Mouse (Mus musculus) hindbrain, embryonic 13.5 days (tissue): Measurements from ENCODE around the gene Atp8a1. TPM values are rescaled to one million over a fixed set of nuclear protein-coding genes. Genes with fewer than 3 reads are reported as not detected.
"Not testable (repeated sequence)": the region's sequence is repeated elsewhere in the genome, so short reads cannot be mapped to it uniquely, and the experiment has no call there.

ENCODE experiments used
- ATAC-seq: fragments of 200-750 bp; cut with Nextera tagmentation; 2 replicates; pipeline ENCODE4 v1.8.0; 2017; ENCODE audit warnings: moderate TSS enrichment; ENCODE audit not compliant: low FRiP score
- H3K27ac ChIP-seq: fragments of 300-500 bp; sonication (generic); 2 replicates; pipeline ENCODE4 v1.5.1; 2015; ENCODE audit warnings: inconsistent platforms, mild to moderate bottlenecking, moderate library complexity
- H3K27me3 ChIP-seq: fragments of 300-500 bp; sonication (generic); 2 replicates; pipeline ENCODE4 v1.6.1; 2015; ENCODE audit warnings: mild to moderate bottlenecking, inconsistent platforms
- H3K36me3 ChIP-seq: fragments of 300-500 bp; sonication (generic); 2 replicates; pipeline ENCODE4 v1.6.1; 2015; ENCODE audit warnings: mild to moderate bottlenecking, inconsistent platforms
- H3K4me1 ChIP-seq: fragments of 300-500 bp; sonication (generic); replicated peaks from 2 replicates; pipeline ENCODE4 v1.6.1; 2015; ENCODE audit warnings: inconsistent platforms
- H3K4me2 ChIP-seq: fragments of 300-500 bp; sonication (generic); 2 replicates; pipeline ENCODE4 v1.6.1; 2015; ENCODE audit warnings: inconsistent platforms, mild to moderate bottlenecking, moderate library complexity
- H3K4me3 ChIP-seq: fragments of 300-500 bp; sonication (generic); 2 replicates; pipeline ENCODE4 v1.5.1; 2015; ENCODE audit warnings: mild to moderate bottlenecking, inconsistent platforms
- H3K9ac ChIP-seq: fragments of 300-500 bp; sonication (generic); 2 replicates; pipeline ENCODE4 v1.6.1; 2015; ENCODE audit warnings: mild to moderate bottlenecking, inconsistent platforms
- H3K9me3 ChIP-seq: fragments of 300-500 bp; sonication (generic); 2 replicates; pipeline ENCODE4 v1.6.1; 2016; ENCODE audit warnings: inconsistent platforms
- WGBS: fragments of 180-500 bp; shearing (Covaris S2); methylation state at CpG from one replicate; pipeline ENCODE4 v1.1.7; 2015; 5-methylcytosine and 5-hydroxymethylcytosine counted together
- polyA plus RNA-seq: library from polyadenylated mRNA; unstranded; fragments of >200 nt; fragmentation: Nextera tagmentation; extraction: Ambion mirVana; gene quantifications from 2 replicates; pipeline ENCODE4 v1.2.1, GENCODE M21; 2015

Atp8a1 gene
- polyA plus RNA-seq, 1 experiment from 2014 or later = 43.8 TPM

DNA sequence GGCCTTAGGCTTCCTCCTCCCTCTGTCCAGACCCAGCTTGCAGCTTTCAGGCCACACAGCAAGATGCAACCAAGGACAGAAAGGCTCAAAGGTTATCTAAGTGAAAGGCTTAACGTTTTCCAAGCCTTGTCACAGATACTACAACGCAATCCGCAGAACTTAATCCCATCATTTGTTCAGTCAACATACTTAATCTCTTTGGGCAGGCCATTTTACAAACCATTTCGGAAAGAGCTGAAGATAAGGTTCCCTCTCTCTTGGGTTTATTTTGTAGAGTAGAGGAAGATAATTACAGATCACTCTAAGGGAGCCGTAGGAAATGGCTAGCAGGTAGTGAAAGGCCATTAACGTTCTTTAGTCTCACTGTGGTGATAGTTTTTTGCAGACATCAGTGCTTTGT, 24.6 kb downstream of the Atp8a1 start:
- H3K4me3 ChIP-seq = no peak overlapping the region
- H3K27me3 ChIP-seq = no peaks in the 10 kb centered on the region
- 82% methylated on average over 6 of the region's 6 CpGs for WGBS
- no peaks in the 10 kb centered on the region for H3K9me3 ChIP-seq
- H3K4me1 ChIP-seq = peaks cover 11% of the 10 kb centered on the region; the same call in 1 of the 2 replicates
- H3K9ac ChIP-seq = no peak overlapping the region
- H3K36me3 ChIP-seq = no peaks in the 10 kb centered on the region
- no peak overlapping the region for H3K4me2 ChIP-seq
- H3K27ac ChIP-seq = no peak overlapping the region
- no peak for ATAC-seq

DNA sequence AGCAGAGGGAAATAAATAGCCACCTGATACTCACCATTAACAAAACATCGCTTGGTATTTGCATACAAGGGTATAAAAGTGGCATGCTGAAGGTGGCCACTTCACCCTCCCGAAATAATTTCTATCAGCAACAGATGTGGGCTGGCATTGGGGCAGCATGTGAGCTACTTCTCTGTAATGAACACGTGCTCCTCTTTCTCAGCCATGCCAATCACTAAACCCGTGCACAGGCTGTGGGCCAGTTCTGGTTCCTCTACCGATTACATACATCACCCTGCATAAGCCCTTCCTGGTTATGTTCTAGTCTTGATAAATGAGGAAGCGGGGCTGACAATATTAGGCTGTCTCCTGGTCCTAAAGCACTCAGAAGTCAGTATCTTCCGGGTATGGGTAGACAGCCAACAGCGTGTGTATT, 25.2 kb downstream of the Atp8a1 start:
- Histone ChIP-seq H3K27me3 (no peaks in the 10 kb centered on the region), H3K27ac (no peak overlapping the region), H3K36me3 (no peaks in the 10 kb centered on the region), H3K9me3 (no peaks in the 10 kb centered on the region), H3K9ac (no peak overlapping the region), H3K4me3 (no peak overlapping the region), H3K4me2 (no peak overlapping the region), H3K4me1 (peaks cover 11% of the 10 kb centered on the region; the same call in 1 of the 2 replicates)
- no peak for ATAC-seq
- WGBS = 91% methylated on average over 8 of the region's 8 CpGs

DNA sequence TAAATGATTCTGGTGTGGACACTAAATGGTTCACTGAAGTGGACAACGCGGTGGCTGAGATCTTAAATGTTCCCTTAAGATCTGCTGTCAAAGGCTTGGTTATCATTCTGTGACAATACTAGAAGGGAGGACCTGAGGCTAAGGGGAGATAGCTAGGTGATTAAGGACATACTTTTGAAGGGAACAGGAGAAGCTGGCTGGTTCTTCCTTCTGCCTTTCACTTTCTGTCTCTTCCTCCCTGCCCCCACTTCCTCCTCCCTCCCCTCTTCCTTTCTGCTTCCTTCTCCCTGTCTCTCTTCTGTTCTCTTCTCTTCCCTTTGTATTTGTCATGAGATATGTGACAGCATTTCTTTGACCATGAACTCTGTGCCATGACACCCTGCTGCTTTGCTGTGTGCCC, 26.0 kb downstream of the Atp8a1 start:
- no peaks in the 10 kb centered on the region for H3K36me3 ChIP-seq
- no peaks in the 10 kb centered on the region for H3K9me3 ChIP-seq
- H3K4me1 ChIP-seq = peaks cover 7% of the 10 kb centered on the region; the same call in 1 of the 2 replicates
- H3K27ac ChIP-seq = no peak overlapping the region
- no peak for ATAC-seq
- H3K4me2 ChIP-seq = no peak overlapping the region
- no peak overlapping the region for H3K9ac ChIP-seq
- no peak overlapping the region for H3K4me3 ChIP-seq
- H3K27me3 ChIP-seq = no peaks in the 10 kb centered on the region
- WGBS = 86% methylated on average over 2 of the region's 2 CpGs

DNA sequence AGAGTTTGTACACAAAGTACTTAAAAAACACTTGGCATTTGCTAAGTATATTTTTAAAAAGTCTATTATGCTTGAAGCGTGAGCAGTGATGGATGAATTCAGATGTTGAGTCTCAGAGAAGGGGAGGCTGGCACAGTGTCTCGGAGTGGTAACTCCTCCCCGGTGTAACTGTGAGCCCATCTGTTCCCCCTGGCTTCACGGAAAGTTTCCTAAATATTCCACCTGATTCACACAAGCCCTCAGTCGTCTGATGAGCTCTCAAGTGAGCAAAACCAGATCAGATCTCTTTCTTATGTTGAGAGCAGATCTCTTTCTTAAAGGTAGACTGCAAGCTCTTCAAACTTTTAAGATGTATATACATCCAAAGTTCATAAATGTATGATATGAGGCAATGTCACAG, 27.8 kb downstream of the Atp8a1 start:
- WGBS = 84% methylated on average over 5 of the region's 5 CpGs
- no peak overlapping the region for H3K4me2 ChIP-seq
- H3K27ac ChIP-seq = no peak overlapping the region
- H3K9me3 ChIP-seq = no peaks in the 10 kb centered on the region
- H3K4me3 ChIP-seq = no peak overlapping the region
- H3K27me3 ChIP-seq = no peaks in the 10 kb centered on the region
- H3K9ac ChIP-seq = no peak overlapping the region
- ATAC-seq = no peak
- no peaks in the 10 kb centered on the region for H3K36me3 ChIP-seq
- H3K4me1 ChIP-seq = peaks cover 12% of the 10 kb centered on the region; the same call in 1 of the 2 replicates

DNA sequence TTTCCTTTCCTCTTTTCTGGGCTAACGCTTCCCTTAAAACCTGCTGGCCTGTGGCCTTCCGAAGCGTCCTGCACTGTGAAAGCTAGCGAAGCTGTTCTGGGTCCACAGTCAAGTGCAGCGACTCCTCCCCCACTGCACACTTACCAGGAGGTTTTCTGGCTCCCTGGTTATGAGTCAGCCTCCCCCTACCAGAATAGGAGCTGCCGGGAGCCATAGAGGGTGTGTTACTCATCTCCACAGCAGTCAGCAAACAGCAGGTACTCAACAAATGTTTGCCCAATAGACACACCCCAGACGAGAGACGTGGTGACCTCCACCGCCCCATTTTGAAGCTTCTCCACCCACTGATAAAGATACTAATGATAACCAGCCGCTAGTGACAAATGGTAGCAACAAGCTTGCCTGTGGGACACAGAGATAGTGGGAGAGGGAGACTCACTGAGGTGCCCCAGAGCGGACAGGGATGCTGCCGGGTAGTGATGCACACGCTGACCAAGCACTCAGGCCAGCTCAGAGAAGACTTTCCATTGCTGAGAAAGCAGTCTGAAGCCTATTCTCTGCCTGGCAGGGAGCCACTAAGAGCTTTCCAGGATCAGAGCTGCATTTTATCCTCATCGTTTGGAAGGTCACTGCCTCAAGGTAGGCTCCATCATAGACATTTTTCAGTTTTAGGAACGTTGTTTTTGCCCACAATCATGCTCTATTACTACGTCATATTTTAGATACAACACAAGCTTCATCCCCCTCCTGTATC, 31.5 kb downstream of the Atp8a1 start:
- 0 out of 2 replicates have a peak, but pooled peaks cover 6% of the 10 kb centered on the region for H3K4me1 ChIP-seq
- H3K4me3 ChIP-seq = no peak overlapping the region
- no peak; the same call in 1 of the 2 replicates for ATAC-seq
- H3K9ac ChIP-seq = no peak overlapping the region
- 73% methylated on average over 16 of the region's 16 CpGs for WGBS
- no peak overlapping the region for H3K4me2 ChIP-seq
- H3K36me3 ChIP-seq = peaks cover 2% of the 10 kb centered on the region
- no peaks in the 10 kb centered on the region for H3K27me3 ChIP-seq
- H3K27ac ChIP-seq = no peak overlapping the region
- no peaks in the 10 kb centered on the region for H3K9me3 ChIP-seq

DNA sequence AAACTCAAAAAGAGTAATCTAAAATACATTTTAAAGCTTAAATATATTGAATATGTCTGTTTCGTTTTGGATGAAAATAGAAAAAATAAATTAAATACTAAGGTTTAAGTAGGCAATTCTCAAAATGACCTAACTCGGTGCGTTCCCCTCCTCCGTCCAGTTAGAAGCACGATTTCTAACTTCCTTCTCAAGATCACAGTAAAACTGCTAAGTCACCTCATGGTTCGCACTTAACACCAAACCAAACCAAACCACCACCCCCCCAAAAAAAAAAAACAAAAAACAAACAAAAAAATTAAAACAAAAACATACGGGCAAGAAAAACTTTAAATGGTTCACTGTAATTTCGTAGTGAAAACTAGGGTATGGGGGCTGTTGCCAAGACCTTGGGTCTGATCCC, 32.2 kb downstream of the Atp8a1 start:
- not testable (repeated sequence) for H3K27ac ChIP-seq, ATAC-seq, H3K4me1 ChIP-seq, H3K36me3 ChIP-seq, H3K27me3 ChIP-seq, H3K4me2 ChIP-seq, H3K4me3 ChIP-seq, H3K9ac ChIP-seq, H3K9me3 ChIP-seq
- WGBS = 84% methylated on average over 8 of the region's 8 CpGs

DNA sequence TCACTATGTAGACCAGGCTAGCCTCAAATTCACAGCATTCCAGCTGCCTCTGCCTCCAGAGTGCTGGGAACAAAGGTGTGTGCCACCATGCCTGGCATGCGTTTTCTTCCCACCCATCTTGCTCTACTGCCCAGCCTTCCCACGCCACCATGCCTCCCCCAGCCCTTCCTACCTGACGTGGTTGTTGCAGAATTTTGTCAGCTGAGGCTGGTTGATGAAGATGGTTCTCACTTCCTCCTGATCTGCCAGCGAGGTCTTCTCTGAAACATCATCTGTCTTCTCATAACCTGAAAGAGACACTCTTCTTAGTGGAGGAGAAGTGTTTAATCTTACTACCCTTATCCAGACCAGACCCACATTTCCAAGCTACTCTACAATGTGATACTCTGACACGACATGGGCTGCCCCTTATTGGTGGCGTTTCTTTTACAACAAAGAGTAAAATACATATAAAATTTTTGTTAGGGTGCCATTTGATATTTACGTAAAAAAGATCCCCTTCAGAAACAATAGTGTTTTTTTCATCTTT, 32.7 kb downstream of the Atp8a1 start:
- no peak overlapping the region for H3K4me2 ChIP-seq
- WGBS = 91% methylated on average over 7 of the region's 7 CpGs
- H3K9me3 ChIP-seq = no peaks in the 10 kb centered on the region

DNA sequence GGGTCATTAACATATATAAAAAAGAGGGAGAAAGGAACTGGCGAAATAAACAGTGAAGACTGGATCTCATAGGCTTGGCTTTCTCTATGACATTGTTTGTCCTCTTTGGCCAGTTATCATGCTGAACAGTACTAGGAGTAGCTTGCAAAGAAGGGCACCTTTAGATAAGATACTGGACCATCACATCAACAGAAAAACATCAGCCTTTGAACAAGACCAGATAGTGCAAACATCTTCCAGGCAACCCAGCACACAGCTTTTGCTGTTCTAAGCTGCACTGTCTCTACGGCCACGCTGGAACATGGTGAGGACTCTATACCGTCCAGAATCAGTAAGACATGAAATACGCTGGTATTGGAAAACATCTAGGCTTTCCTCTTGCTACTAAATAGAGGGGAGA, 33.9 kb downstream of the Atp8a1 start:
- Histone ChIP-seq H3K9ac (no peak overlapping the region), H3K9me3 (no peaks in the 10 kb centered on the region), H3K27me3 (no peaks in the 10 kb centered on the region), H3K4me3 (no peak overlapping the region), H3K4me1 (0 out of 2 replicates have a peak, but pooled peaks cover 6% of the 10 kb centered on the region), H3K27ac (no peak overlapping the region), H3K36me3 (peaks cover 8% of the 10 kb centered on the region), H3K4me2 (no peak overlapping the region)
- WGBS = 95% methylated on average over 5 of the region's 5 CpGs
- ATAC-seq = no peak

More for the DNA sequence above, 32.7 kb downstream of the Atp8a1 start:
- Histone ChIP-seq H3K9ac (no peak overlapping the region), H3K27ac (no peak overlapping the region), H3K36me3 (peaks cover 8% of the 10 kb centered on the region), H3K27me3 (no peaks in the 10 kb centered on the region), H3K4me1 (0 out of 2 replicates have a peak, but pooled peaks cover 6% of the 10 kb centered on the region), H3K4me3 (no peak overlapping the region)
- no peak for ATAC-seq

DNA sequence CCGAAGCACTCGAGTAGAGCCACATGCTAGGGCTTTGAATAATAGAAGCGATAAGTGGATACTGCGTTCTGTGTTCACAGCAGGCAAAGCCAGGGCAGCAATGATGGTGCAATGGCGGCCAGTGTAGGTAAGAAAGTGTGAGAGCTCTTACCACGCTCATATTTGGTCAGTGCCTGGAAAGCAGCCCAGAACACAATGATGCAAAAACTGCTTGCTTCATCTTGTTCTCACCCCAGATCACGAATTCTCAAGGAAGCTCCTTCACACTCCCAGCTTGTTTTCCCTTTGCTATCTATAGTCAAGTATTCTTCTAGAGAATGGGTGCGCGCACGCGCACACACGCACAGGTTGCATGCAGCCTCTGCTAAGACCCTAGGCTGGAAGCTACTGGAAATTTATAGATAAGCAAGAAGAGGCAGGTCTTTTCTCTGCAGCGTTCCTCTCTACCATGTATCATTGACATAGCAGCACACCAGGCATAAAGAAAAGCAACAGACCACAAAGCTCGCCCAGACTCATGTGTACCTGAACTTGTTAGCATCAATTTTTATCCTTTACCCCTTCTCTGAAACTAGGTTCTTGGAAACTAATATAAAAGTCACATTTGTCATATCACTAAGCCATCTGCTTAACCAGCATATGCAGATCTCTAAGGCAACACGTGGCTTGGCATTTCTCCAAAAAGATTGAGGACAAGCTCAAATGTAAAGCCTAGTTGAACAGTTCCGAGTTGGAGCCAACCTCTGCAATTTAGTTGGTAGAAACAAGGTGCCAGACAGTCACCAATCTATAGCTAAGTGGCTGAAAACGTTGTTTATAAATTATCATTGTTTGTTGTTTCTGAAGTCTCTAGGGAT, 44.8 kb downstream of the Atp8a1 start:
- ATAC-seq = no peak
- peaks cover 27% of the 10 kb centered on the region for H3K36me3 ChIP-seq
- H3K4me3 ChIP-seq = no peak overlapping the region
- no peak overlapping the region for H3K9ac ChIP-seq
- H3K4me1 ChIP-seq = peaks cover 11% of the 10 kb centered on the region; the same call in 1 of the 2 replicates
- 92% methylated on average over 17 of the region's 17 CpGs for whole genome bisulfite sequencing
- no peaks in the 10 kb centered on the region for H3K9me3 ChIP-seq
- H3K4me2 ChIP-seq = no peak overlapping the region
- H3K27ac ChIP-seq = no peak overlapping the region
- no peaks in the 10 kb centered on the region for H3K27me3 ChIP-seq

DNA sequence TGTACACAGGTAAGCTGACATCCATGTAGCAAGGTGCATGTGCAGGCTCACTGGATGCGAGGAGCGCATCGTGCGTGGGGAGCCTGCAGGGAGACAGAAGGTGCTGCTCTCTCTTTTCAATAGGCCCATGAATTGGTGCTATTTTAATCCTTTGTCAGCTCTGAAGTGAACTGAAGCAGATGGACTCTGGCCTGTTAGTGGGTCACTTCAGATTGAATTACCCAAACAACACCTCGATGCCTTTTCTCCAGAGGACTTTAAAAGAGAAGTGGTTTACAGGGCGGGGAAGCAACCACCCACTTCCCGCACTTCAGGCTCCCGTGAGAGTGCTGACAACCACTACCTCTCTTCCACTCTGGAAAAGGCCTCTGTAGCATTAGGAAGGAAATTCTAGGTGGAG, 46.4 kb downstream of the Atp8a1 start:
- 74% methylated on average over 8 of the region's 8 CpGs for WGBS
- peaks cover 18% of the 10 kb centered on the region; the same call in 1 of the 2 replicates for H3K4me1 ChIP-seq
- H3K36me3 ChIP-seq = peaks cover 19% of the 10 kb centered on the region
- H3K9ac ChIP-seq = no peak overlapping the region
- no peak overlapping the region for H3K27ac ChIP-seq
- no peaks in the 10 kb centered on the region for H3K27me3 ChIP-seq
- no peak for ATAC-seq
- H3K4me3 ChIP-seq = no peak overlapping the region
- H3K4me2 ChIP-seq = no peak overlapping the region
- no peaks in the 10 kb centered on the region for H3K9me3 ChIP-seq

DNA sequence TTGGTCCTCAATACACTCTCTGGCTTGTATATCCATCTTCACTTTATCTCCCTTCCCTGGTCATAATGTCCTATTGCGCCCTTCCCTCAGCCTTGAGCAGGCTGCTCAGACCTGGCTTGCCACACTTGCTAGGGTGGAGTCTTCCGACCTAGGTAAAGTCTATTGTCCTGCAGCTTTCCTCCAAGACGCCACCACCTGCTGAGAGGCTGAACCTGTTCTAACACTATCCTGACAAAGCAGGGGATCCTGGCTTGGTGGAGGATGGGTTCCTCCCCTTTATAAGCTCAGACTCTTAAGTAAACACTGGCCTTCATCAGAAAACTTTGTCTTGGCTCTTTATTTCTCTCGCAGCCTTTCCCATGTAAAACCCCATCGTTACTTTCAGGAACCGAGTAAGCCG, 47.4 kb downstream of the Atp8a1 start:
- no peak overlapping the region for H3K4me2 ChIP-seq
- H3K9ac ChIP-seq = no peak overlapping the region
- no peaks in the 10 kb centered on the region for H3K27me3 ChIP-seq
- peaks cover 11% of the 10 kb centered on the region for H3K36me3 ChIP-seq
- no peak overlapping the region for H3K27ac ChIP-seq
- no peaks in the 10 kb centered on the region for H3K9me3 ChIP-seq
- ATAC-seq = no peak
- WGBS = 86% methylated on average over 7 of the region's 7 CpGs
- H3K4me3 ChIP-seq = no peak overlapping the region
- peaks cover 18% of the 10 kb centered on the region; the same call in 1 of the 2 replicates for H3K4me1 ChIP-seq

DNA sequence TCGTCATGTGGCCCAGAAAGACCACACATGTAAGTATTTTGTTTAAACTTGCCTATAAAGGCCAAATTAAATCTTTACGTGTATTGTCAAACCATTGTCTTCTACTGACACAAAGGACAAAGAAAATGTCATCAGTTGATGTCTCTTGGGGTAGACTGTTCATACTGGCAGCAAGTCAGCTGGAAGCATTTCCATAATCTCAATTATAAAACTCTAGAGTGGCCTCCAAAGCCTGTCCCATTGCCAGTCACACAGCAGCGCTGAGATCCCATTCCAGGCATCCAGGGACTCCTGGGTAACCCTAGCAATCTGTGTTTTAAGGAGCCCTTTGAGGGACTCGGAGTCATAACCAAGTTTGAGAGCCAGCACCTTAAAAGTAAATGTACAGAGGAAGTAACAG, 48.9 kb downstream of the Atp8a1 start:
- Histone ChIP-seq H3K4me3 (no peak overlapping the region), H3K9ac (no peak overlapping the region), H3K27me3 (no peaks in the 10 kb centered on the region), H3K9me3 (no peaks in the 10 kb centered on the region), H3K4me1 (peaks cover 18% of the 10 kb centered on the region; the same call in 1 of the 2 replicates), H3K36me3 (peaks cover 11% of the 10 kb centered on the region), H3K27ac (no peak overlapping the region), H3K4me2 (no peak overlapping the region)
- no peak for ATAC-seq
- WGBS = 51% methylated on average over 4 of the region's 4 CpGs
